Mouse (Mus musculus): ENCODE results near the gene Bcl2l13.

- TF ChIP-seq CTCF (IDR thresholded peaks at IDR 0.05 in 2 of 3, conservative IDR thresholded peaks at IDR 0.05 in 1 of 3; ENCODE audit: control insufficient read depth in 1 of 3, insufficient read depth in 1 of 3, low read depth in 2 of 3, low read length in 3 of 3, poor library complexity in 1 of 3, severe bottlenecking in 1 of 3) (no peak), RCOR1 (IDR thresholded peaks at IDR 0.05; ENCODE audit: low read depth, low read length) (no peak), MAX (IDR thresholded peaks at IDR 0.05; ENCODE audit: low read length) (no peak), JUND (IDR thresholded peaks at IDR 0.05; ENCODE audit: low read depth, low read length) (no peak), ZKSCAN1 (IDR thresholded peaks at IDR 0.05; ENCODE audit: low read depth, low read length) (no peak), KAT2A (conservative IDR thresholded peaks at IDR 0.05; ENCODE audit: low read depth, low read length) (no peak), TCF12 (IDR thresholded peaks at IDR 0.05; ENCODE audit: low read depth, low read length) (no peak), TAL1 (IDR thresholded peaks at IDR 0.05; ENCODE audit: low read length) (no peak)
Measured at GRCm38 (mm10) chr6:120799581-120800041, 36.4 kb upstream of the Bcl2l13 start.

All from MEL (cell line).